Mouse (Mus musculus) E14TG2a.4 (cell line): ENCODE data around the gene Prpf19.

Source experiments
- CTCF ChIP-seq: conservative IDR thresholded peaks from 2 replicates; pipeline ENCODE4 v1.5.1; 2014; ENCODE audit warnings: low read length
- NANOG ChIP-seq: IDR thresholded peaks from 2 replicates; pipeline ENCODE4 v1.6.1; 2014; ENCODE audit warnings: borderline replicate concordance, low read length, mixed read lengths

GRCm38 (mm10) chr19:10905728-10906000 is 10.6 kb downstream of the Prpf19 start:
- TF ChIP-seq CTCF = no peak
- no peak for TF ChIP-seq NANOG
